Mouse (Mus musculus) intestine, embryonic 14.5 days (tissue): ENCODE measurements around the gene Slc23a3. TPM values are rescaled to one million over a fixed set of nuclear protein-coding genes. Genes with fewer than 3 reads are reported as not detected.

ENCODE experiments used
- ATAC-seq: fragments of 200-750 bp; cut with Nextera tagmentation; replicated peaks from 2 replicates; pipeline ENCODE4 v1.8.0; 2017; ENCODE audit warnings: low read depth, moderate number of reproducible peaks, moderate TSS enrichment, moderate library complexity; ENCODE audit not compliant: low FRiP score, low TSS enrichment
- DNase-seq: peaks from one replicate; pipeline ENCODE4 v3.0.0-alpha.2; 2018; ENCODE audit warnings: low spot score
- H3K27ac ChIP-seq: fragments of 300-500 bp; sonication (generic); 2 replicates; pipeline ENCODE4 v1.5.1; 2014; ENCODE audit warnings: low read depth, mild to moderate bottlenecking, control low read depth
- H3K27me3 ChIP-seq: fragments of 300-500 bp; sonication (generic); replicated peaks from 2 replicates; pipeline ENCODE4 v1.6.1; 2014; ENCODE audit warnings: low read length, control low read depth; ENCODE audit not compliant: control insufficient read depth, insufficient read depth
- H3K36me3 ChIP-seq: fragments of 300-500 bp; sonication (generic); 2 replicates; pipeline ENCODE4 v1.6.1; 2014; ENCODE audit warnings: low read length, control low read depth; ENCODE audit not compliant: control insufficient read depth, insufficient read depth
- H3K4me1 ChIP-seq: fragments of 300-500 bp; sonication (generic); replicated peaks from 2 replicates; pipeline ENCODE4 v1.6.1; 2014; ENCODE audit warnings: low read length, control low read depth, mixed read lengths; ENCODE audit not compliant: control insufficient read depth, insufficient read depth
- H3K4me2 ChIP-seq: fragments of 300-500 bp; sonication (generic); 2 replicates; pipeline ENCODE4 v1.6.1; 2014; ENCODE audit warnings: low read length
- H3K4me3 ChIP-seq: fragments of 300-500 bp; sonication (generic); 2 replicates; pipeline ENCODE4 v1.5.1; 2014; ENCODE audit warnings: low read depth, low read length, control low read depth, mixed read lengths
- H3K9ac ChIP-seq: fragments of 300-500 bp; sonication (generic); 2 replicates; pipeline ENCODE4 v1.6.1; 2014; ENCODE audit warnings: mild to moderate bottlenecking, low read length
- H3K9me3 ChIP-seq: fragments of 300-500 bp; sonication (generic); 2 replicates; pipeline ENCODE4 v1.6.1; 2016; ENCODE audit warnings: low read length, control low read depth; ENCODE audit not compliant: control insufficient read depth
- WGBS: fragments of 180-500 bp; shearing (Covaris S2); extraction: QIAGEN DNeasy Blood & Tissue Kit; methylation state at CpG from one replicate; pipeline ENCODE4 v1.1.7; 2014; 5-methylcytosine and 5-hydroxymethylcytosine counted together
- polyA plus RNA-seq: library from polyadenylated mRNA; unstranded; fragments of >200 nt; fragmentation: Nextera tagmentation; extraction: Ambion mirVana; gene quantifications from 2 replicates; pipeline ENCODE4 v1.2.1, GENCODE M21; 2014

Gene Slc23a3
- polyA plus RNA-seq, 1 experiment from 2014 or later, result 1.8 TPM

DNA sequence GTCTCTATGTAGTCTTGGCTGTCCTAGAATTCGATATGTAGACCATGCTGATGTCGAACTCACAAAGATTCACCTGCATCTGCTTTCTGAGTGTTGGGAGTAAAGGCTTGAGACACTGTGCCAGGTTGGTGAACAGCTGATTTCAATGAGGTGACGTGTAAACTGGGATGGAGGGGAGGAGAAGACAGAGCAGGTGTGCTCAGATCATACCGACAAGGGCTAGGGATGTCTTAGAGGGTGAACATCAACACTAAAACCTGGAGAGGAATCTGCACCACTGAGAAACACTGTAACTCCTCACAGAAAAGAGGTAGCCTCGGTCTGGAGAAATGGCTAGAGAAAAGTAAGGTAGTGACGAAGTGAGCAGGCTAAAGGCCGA is 34.4 kb upstream of the Slc23a3 start:
- no peaks in the 10 kb centered on the region for H3K27me3 ChIP-seq
- no peak for DNase-seq
- H3K9me3 ChIP-seq, result no peaks in the 10 kb centered on the region
- H3K4me2 ChIP-seq, result peak overlapping the region; percentile 67
- 6% methylated on average over 7 of the region's 7 CpGs for WGBS
- H3K27ac ChIP-seq, result no peak overlapping the region
- H3K4me1 ChIP-seq, result peaks cover 4% of the 10 kb centered on the region; the same call in 1 of the 2 replicates
- H3K36me3 ChIP-seq, result peaks cover 32% of the 10 kb centered on the region
- H3K9ac ChIP-seq, result peak overlapping the region; percentile 58
- peak overlapping the region; percentile 76 for H3K4me3 ChIP-seq
- ATAC-seq, result peak; percentile 63; the same call in 1 of the 2 replicates

- ATAC-seq, result no peak
- 88% methylated on average over 4 of the region's 4 CpGs for WGBS
These were observed 26.5 kb upstream of the Slc23a3 start for GRCm38 (mm10) chr1:75160256-75160617.

GRCm38 (mm10) chr1:75159540-75160255 is 26.0 kb upstream of the Slc23a3 start:
- Histone ChIP-seq H3K27ac (no peak overlapping the region), H3K36me3 (no peaks in the 10 kb centered on the region), H3K4me3 (no peak overlapping the region), H3K9ac (no peak overlapping the region), H3K9me3 (no peaks in the 10 kb centered on the region), H3K27me3 (no peaks in the 10 kb centered on the region), H3K4me2 (no peak overlapping the region), H3K4me1 (no peaks in the 10 kb centered on the region)
- no peak for ATAC-seq
- DNase-seq, result no peak
- WGBS, result 64% methylated on average over 5 of the region's 5 CpGs

More at GRCm38 (mm10) chr1:75160256-75160617, 26.5 kb upstream of the Slc23a3 start:
- no peaks in the 10 kb centered on the region for H3K27me3 ChIP-seq
- no peak overlapping the region for H3K9ac ChIP-seq
- no peak for DNase-seq
- no peaks in the 10 kb centered on the region for H3K36me3 ChIP-seq
- no peak overlapping the region for H3K4me2 ChIP-seq
- H3K4me3 ChIP-seq, result no peak overlapping the region
- H3K27ac ChIP-seq, result no peak overlapping the region
- no peaks in the 10 kb centered on the region for H3K9me3 ChIP-seq
- H3K4me1 ChIP-seq, result no peaks in the 10 kb centered on the region

DNA sequence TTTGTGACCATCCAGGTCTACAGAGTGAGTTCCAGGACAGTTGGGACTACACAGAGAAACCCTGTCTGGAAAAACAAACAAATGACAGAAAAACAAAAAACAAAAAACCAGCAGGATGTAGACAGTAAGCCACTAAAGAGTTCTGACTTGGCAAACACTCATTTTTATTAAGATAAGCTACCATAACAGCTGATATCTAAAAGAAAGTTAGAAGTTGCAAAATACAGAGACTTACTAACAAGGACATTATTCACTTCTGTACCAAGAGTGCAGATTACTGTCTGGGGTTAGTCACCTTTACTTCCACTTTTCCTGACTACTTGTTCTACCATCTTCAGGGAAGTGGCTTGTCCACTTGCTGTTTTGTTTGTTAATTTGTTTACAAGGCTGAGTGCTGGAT is 25.3 kb upstream of the Slc23a3 start:
- Histone ChIP-seq H3K27ac (no peak overlapping the region), H3K9me3 (no peaks in the 10 kb centered on the region), H3K4me1 (no peaks in the 10 kb centered on the region), H3K27me3 (no peaks in the 10 kb centered on the region), H3K4me2 (no peak overlapping the region), H3K4me3 (no peak overlapping the region), H3K9ac (no peak overlapping the region), H3K36me3 (no peaks in the 10 kb centered on the region)
- no peak for ATAC-seq
- DNase-seq, result no peak

DNA sequence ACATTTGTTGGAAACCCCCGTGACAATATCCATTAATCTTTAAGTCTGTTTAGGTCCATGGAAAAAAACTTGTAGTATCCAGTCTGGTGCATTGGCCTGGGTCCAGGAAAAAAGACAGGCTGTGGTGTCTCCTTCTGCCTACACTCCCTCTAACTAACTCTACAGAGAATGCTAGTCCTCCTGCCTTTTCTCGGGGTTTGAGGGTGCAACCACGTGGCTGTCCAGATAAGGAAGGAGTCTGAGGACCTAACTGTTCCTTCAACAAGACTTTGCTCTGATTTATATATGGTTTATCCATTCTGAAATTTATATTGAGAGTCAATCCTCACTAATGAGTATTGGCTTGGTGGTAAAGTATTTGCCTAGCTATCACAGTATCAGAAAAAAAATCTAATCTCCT is 22.1 kb upstream of the Slc23a3 start:
- no peak overlapping the region for H3K4me2 ChIP-seq
- ATAC-seq (no peak), DNase-seq (no peak)
- 51% methylated on average over 3 of the region's 3 CpGs for WGBS
- no peak overlapping the region for H3K4me3 ChIP-seq
- no peaks in the 10 kb centered on the region for H3K27me3 ChIP-seq
- no peaks in the 10 kb centered on the region for H3K36me3 ChIP-seq
- H3K27ac ChIP-seq, result no peak overlapping the region
- no peak overlapping the region for H3K9ac ChIP-seq
- H3K9me3 ChIP-seq, result no peaks in the 10 kb centered on the region
- no peaks in the 10 kb centered on the region for H3K4me1 ChIP-seq

DNA sequence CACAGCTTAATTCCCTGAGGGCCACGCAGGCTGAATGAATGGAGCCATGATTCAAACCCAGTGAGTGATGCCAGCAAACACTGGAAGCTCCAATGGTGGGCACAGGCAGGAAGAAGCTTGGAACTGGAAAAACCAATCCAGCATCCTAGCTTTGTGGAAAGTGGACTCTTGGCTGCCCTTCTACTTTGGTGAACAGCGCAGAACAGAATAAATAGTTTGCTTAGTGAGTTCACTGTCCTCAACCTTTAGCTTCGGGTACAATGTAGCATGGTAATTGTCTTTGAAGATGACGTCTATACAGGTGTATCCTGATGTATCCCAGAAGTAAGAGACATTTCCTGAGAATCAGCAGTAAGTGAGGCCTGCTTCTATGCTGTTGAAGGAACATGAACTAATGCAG is 15.0 kb upstream of the Slc23a3 start:
- H3K4me2 ChIP-seq, result no peak overlapping the region
- H3K27me3 ChIP-seq, result no peaks in the 10 kb centered on the region
- 91% methylated on average over 4 of the region's 4 CpGs for WGBS
- H3K9ac ChIP-seq, result no peak overlapping the region
- H3K27ac ChIP-seq, result no peak overlapping the region
- peaks cover 57% of the 10 kb centered on the region for H3K36me3 ChIP-seq
- H3K9me3 ChIP-seq, result no peaks in the 10 kb centered on the region
- DNase-seq, result no peak
- H3K4me3 ChIP-seq, result no peak overlapping the region
- H3K4me1 ChIP-seq, result peaks cover 5% of the 10 kb centered on the region; the same call in 1 of the 2 replicates
- ATAC-seq, result no peak

- no peaks in the 10 kb centered on the region for H3K9me3 ChIP-seq
- no peak overlapping the region for H3K27ac ChIP-seq
- H3K4me3 ChIP-seq, result no peak overlapping the region
- DNase-seq, result no peak
- 85% methylated on average over 7 of the region's 7 CpGs for WGBS
- no peak for ATAC-seq
- H3K4me2 ChIP-seq, result no peak overlapping the region
- H3K27me3 ChIP-seq, result no peaks in the 10 kb centered on the region
- H3K9ac ChIP-seq, result no peak overlapping the region
- peaks cover 7% of the 10 kb centered on the region; the same call in 1 of the 2 replicates for H3K4me1 ChIP-seq
- peaks cover 57% of the 10 kb centered on the region for H3K36me3 ChIP-seq
These were observed 13.9 kb upstream of the Slc23a3 start for GRCm38 (mm10) chr1:75147411-75148135.

DNA sequence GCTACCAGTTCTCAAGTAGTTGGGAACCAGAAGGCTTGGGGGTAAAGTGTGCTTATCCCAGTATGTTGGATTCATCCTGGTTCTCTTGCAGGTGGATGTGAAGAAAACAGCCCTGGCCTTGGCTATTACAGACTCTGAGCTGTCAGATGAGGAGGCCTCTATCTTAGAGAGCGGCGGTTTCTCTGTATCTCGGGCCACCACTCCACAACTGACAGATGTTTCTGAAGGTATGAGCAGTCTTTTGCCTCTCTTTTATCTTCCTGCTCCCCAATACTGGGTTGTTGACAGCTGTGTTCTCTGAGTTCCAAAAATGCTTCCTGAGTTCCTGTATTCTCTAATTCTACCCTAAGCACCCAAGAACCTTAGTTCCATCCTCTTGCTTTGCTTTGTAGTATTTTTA is 11.9 kb upstream of the Slc23a3 start:
- Histone ChIP-seq H3K4me3 (no peak overlapping the region), H3K27ac (no peak overlapping the region), H3K4me2 (no peak overlapping the region), H3K27me3 (no peaks in the 10 kb centered on the region), H3K4me1 (peaks cover 12% of the 10 kb centered on the region; the same call in 1 of the 2 replicates), H3K9me3 (no peaks in the 10 kb centered on the region), H3K36me3 (peaks cover 57% of the 10 kb centered on the region), H3K9ac (no peak overlapping the region)
- ATAC-seq (no peak), DNase-seq (no peak)
- 90% methylated on average over 3 of the region's 3 CpGs for WGBS
